Mouse (Mus musculus) embryonic stem cell, embryonic (primary cell): Measurements from ENCODE around the gene Pak4.

Experiments
- CTCF ChIA-PET, 4 experiments: fragments of 300-600 bp in 2 of 4; fragments of 350-600 bp in 2 of 4; sonication (Branson Sonifier 250); formaldehyde crosslinking; loops; one replicate each; lab custom pipeline; 2022; ENCODE audit warnings: inconsistent platforms in 2 of 4; lab: Charles Lee
- POLR2A ChIA-PET, 4 experiments: fragments of 300-600 bp in 2 of 4; fragments of 350-600 bp in 2 of 4; sonication (Branson Sonifier 250); formaldehyde crosslinking; loops; one replicate each; lab custom pipeline; 2022; ENCODE audit warnings: antibody characterized with exemption in 4 of 4, inconsistent platforms in 1 of 4; lab: Charles Lee

Pak4 gene

DNA sequence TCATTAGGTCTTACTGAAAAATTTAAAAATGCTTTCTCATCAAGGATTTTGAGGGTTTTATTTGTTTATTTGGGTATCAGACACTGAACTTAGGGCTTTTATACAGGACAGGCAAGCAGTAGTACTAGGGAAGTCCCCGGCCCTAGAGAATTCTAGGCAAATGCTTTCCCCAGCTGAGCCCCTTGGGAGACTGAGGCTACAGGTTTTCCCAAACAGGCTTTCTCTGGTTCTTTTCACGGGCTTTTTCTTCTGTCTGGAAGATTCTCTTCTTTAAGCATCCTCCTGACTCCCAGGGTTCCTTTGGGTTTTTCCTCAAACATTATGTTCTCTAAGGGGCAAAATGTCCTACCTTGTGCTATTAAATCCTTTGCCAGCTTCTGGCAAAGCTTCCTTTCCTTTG, 966 bp upstream of the Pak4 start:
- CTCF ChIA-PET, result interaction anchor here in 3 of 4 experiments (0.6 to 3.9 kb wide), 17 partner anchors 9 to 389 kb away, joined by 3 to 31 read pairs (median 4); partner anchors contain the start of gene Gmfg (in 2 of the 3)
- POLR2A ChIA-PET, result interaction anchor here in 2 of 4 experiments (0.6 to 12.6 kb wide), 36 partner anchors 12 to 245 kb away, joined by 3 to 318 read pairs (median 4); partner anchors contain the start of genes Gmfg (in 2 of the 2), Fbxo17 (in 1 of the 2), Med29 (in 1 of the 2) and Mrps12 (in 1 of the 2)

DNA sequence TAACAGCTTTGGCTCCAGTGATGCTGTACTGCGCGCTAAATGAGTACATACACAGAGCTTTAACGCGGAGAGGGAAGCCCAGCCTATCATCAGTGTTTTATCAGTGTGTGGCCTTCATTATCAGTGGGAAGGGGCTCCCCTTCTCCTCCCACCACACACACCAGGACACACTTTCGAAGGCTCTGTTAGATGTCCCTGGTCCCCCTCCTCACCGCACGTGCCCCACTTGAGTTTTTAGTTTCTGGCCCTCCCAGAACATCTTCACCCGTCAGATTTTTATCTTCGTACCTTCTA, 761 bp downstream of the Pak4 start:
- ChIA-PET CTCF (interaction anchor here (0.5 to 3.9 kb wide), 17 partner anchors 12 to 298 kb away, joined by 3 to 31 read pairs (median 4); partner anchors contain the start of gene Gmfg (in 2 of the 4)), POLR2A (interaction anchor here in 3 of 4 experiments (0.5 to 12.6 kb wide), 69 partner anchors 9 to 846 kb away, joined by 3 to 318 read pairs (median 5); partner anchors contain the start of genes Gmfg (in 3 of the 3), Med29 (in 2 of the 3), Paf1 (in 2 of the 3) and Rps16 (in 2 of the 3))

GRCm38 (mm10) chr7:28596436-28597276, 1.3 kb downstream of the Pak4 start:
- ChIA-PET CTCF (interaction anchor here (0.5 to 3.9 kb wide), 24 partner anchors 11 to 973 kb away, joined by 3 to 31 read pairs (median 4); partner anchors contain the start of gene Gmfg (in 2 of the 4)), POLR2A (interaction anchor here in 3 of 4 experiments (0.5 to 12.6 kb wide), 86 partner anchors 9 to 1385 kb away, joined by 3 to 318 read pairs (median 4); partner anchors contain the start of genes Gmfg (in 3 of the 3), Med29 (in 2 of the 3), Paf1 (in 2 of the 3) and Rps16 (in 2 of the 3))

GRCm38 (mm10) chr7:28595751-28596435, 2.1 kb downstream of the Pak4 start:
- POLR2A ChIA-PET, result interaction anchor here (0.5 to 12.6 kb wide), 58 partner anchors 8 to 1385 kb away, joined by 3 to 318 read pairs (median 5); partner anchors contain the start of genes Gmfg (in 3 of the 4), Med29 (in 2 of the 4), Paf1 (in 2 of the 4) and Fbxo27 (in 1 of the 4)
- CTCF ChIA-PET, result interaction anchor here (0.5 to 3.9 kb wide), 12 partner anchors 15 to 447 kb away, joined by 3 to 31 read pairs (median 4); partner anchors contain the start of gene Gmfg (in 2 of the 4)

DNA sequence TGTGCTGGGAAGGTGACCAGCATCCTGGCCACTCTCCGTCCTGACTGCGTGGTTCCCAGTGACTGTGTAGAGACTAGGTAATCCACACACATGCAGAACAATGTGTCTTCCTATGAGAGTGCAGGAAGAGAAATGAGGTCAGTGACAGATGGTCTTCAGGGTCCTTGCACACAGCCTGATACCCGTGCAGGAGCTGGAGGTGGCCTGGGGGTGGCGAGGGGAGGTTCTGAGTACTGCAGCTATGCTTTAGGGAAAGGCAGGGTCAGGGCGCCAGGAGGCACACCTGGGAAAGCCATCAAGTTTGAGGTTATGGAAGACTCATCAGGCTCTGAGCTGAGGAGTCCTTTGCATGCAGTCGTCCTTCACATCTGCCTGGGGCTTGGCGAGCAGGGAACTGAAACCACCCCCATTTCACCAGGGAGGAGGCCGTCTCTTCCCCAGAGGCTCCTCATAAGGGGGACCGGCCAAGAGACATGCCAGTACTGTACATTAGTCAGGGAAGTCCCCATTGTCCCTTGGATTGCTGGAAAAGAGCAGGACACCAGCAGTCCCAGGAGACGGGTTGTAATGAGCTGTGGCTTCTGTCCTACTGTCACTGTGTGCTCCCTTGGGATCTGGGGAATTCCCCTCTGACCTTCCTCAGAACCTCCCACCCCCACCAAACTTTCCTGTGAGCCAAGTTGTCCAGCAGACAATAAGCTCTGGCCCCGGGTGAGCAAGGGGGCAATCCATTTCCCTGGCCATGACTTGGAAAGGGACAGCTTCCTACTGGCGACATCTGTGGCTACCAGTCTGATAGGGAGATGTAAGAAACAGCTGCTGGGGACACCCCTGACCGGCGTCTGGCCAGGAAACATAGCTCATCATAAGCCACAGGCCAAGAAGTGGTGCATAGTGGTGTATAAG, 4.5 kb downstream of the Pak4 start:
- ChIA-PET CTCF (interaction anchor here in 2 of 4 experiments (0.5 to 3.0 kb wide), 12 partner anchors 14 to 325 kb away, joined by 3 to 12 read pairs (median 4); partner anchors contain the start of genes Mrps12 (in 1 of the 2) and Sars2 (in 1 of the 2)), POLR2A (interaction anchor here in 3 of 4 experiments (0.6 to 12.6 kb wide), 21 partner anchors 9 to 257 kb away, joined by 3 to 318 read pairs (median 4); partner anchors contain the start of genes Rps16 (in 2 of the 3), Fbxo17 (in 1 of the 3), Gmfg (in 1 of the 3) and Med29 (in 1 of the 3))

DNA sequence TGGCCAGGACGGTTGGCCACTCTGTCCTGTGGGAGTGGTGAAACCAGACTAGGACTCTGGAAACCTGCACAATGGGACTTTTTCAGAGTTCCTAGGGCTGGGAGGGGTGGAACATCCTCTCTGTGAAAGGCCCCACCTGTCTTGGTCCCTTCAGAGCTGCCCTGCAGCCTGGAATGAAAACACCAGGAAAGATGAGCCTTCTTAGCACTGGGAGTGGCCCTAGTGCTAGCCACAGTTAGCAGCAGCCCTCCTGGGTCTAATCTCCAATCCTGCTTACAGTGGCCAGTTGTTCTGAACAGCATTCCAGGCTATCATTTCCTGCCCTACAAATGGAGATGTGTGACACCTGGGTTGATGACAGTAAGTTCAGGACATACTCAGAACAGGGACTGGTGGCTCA, 6.1 kb downstream of the Pak4 start:
- CTCF ChIA-PET, result interaction anchor here in 2 of 4 experiments (1.1 to 1.3 kb wide), 2 partner anchors 24 to 145 kb away, joined by 3 to 4 read pairs; no protein-coding TSS in a partner anchor
- POLR2A ChIA-PET, result interaction anchor here in 3 of 4 experiments (0.7 to 12.6 kb wide), 5 partner anchors 7 to 150 kb away, joined by 4 to 318 read pairs (median 16); partner anchors contain the start of genes Mrps12 (in 1 of the 3) and Sars2 (in 1 of the 3)

DNA sequence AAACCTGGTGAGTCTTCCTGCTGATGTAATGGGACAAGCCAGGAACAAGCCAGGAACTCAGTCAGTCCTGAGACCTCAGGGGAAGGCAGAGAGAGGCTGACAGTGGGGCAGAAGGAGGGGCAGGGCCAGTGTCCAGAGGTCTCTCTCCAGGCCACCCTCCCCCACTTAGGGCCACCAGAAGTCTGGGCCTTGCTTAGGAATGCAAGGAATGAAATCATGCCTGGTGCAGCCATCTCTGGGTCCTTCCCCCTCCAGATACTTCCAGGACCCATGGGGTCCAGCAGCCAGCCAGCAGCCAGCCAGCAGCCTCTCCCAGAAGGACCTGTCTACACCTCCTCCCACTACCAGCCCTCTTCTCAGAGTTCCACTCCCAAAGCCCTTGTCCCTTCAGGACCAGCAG, 10.3 kb downstream of the Pak4 start:
- ChIA-PET POLR2A (interaction anchor here in 3 of 4 experiments (0.6 to 5.8 kb wide), 5 partner anchors 9 to 10 kb away, joined by 4 to 35 read pairs (median 4); partner anchors contain the start of genes Pak4 (in 1 of the 3) and Samd4b (in 1 of the 3)), CTCF (no interaction called here)

DNA sequence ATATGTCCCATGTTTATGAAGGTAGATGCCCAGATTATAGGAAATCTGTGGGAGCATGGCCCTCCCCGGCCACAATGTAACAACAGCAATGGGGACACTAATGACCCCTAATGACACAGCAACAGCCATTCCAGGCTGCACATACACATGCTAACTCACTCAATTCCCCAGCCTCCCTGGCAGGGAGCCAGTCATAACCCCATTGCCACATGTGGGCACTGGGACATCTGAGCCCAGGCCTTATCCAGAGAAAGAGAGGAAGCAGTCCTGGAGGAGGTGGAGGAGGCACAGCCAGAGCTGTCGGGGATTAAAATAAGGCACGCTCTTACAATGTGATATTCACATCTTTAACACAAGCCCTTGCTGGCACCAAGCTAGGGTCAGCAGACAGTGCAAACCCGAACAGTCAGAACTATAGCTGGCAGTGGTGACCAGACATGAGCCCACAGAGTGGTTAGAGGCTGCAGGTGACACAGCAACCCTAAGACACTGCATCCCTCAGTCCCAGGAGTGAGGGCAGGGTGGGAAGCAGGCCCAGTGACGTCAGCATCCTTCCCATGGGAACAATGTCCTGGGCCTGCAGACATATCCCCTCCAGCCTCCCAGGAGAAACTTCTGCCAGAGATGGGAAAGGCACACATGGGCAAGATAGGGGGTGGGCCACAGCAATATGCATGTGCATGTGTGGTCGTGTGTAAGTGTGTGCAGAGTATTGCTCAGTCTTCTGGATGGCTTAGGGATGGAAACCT, 11.1 kb downstream of the Pak4 start:
- ChIA-PET POLR2A (interaction anchor here in 2 of 4 experiments (0.6 to 5.8 kb wide), 4 partner anchors 8 to 132 kb away, joined by 3 to 35 read pairs (median 4); partner anchors contain the start of genes Pak4 (in 1 of the 2) and Samd4b (in 1 of the 2)), CTCF (interaction anchor here in 1 of 4 experiments (0.6 kb wide), 1 partner anchor 150 kb away, joined by 3 read pairs; the partner anchor contains the start of gene Gmfg)

DNA sequence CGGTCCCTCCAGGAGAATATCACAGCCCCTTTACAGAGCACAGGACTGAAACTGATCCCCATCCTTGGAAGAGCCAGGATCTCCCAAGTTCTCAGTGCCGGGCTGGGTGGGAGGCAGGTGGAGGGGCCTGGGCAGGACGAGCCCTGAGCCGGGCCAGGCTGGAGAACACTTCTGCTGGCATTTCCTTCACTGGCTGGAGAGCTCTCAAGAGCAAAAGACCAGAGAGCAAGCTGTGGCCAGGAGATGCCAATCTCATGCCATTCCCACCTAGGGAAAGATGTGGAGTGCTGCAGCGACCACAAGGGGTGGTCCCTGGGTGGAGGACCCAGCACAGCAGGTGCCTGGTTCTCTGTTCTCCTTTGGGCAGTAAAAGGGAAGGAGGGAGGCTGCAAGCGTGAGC, 13.0 kb downstream of the Pak4 start:
- ChIA-PET CTCF (interaction anchor here in 3 of 4 experiments (0.6 to 1.1 kb wide), 5 partner anchors 12 to 1059 kb away, joined by 3 to 8 read pairs (median 4); no protein-coding TSS in a partner anchor), POLR2A (interaction anchor here in 3 of 4 experiments (0.5 to 5.8 kb wide), 14 partner anchors 8 to 234 kb away, joined by 3 to 35 read pairs (median 6); partner anchors contain the start of genes Pak4 (in 2 of the 3), Samd4b (in 2 of the 3), Nccrp1 (in 1 of the 3) and Rps16 (in 1 of the 3))

DNA sequence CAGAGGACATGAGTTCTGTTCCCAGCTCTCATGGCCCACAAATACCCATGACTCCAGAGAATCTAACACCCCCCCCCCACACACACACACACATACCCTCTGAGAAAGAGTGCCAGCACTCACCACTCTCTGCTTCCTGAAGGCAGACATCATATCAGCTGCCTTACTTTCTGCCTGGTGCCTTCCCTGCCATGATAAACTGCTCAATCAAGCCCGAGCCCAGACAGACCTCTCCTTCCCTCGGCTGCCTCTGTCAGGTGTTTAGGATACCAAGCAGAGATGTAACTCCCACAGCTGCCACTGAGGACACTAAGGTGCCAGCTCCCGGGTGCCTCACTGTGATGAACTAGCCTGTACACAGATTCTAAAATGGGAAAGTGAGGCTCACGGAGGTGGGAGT, 13.5 kb downstream of the Pak4 start:
- POLR2A ChIA-PET, result interaction anchor here in 3 of 4 experiments (1.1 to 5.8 kb wide), 13 partner anchors 8 to 234 kb away, joined by 3 to 35 read pairs (median 6); partner anchors contain the start of genes Nccrp1 (in 1 of the 3), Pak4 (in 1 of the 3), Rps16 (in 1 of the 3) and Samd4b (in 1 of the 3)
- CTCF ChIA-PET, result interaction anchor here (0.6 to 1.5 kb wide), 6 partner anchors 14 to 1058 kb away, joined by 3 to 8 read pairs (median 4); partner anchors contain the start of genes Pak4 (in 1 of the 4) and Samd4b (in 1 of the 4)

GRCm38 (mm10) chr7:28583570-28584344, 14.2 kb downstream of the Pak4 start:
- POLR2A ChIA-PET, result interaction anchor here (0.5 to 5.8 kb wide), 20 partner anchors 7 to 593 kb away, joined by 3 to 35 read pairs (median 4); partner anchors contain the start of genes Nccrp1 (in 1 of the 4), Pak4 (in 1 of the 4), Rps16 (in 1 of the 4) and Samd4b (in 1 of the 4)

GRCm38 (mm10) chr7:28582841-28583240, 15.1 kb downstream of the Pak4 start:
- CTCF ChIA-PET, result no interaction called here
- POLR2A ChIA-PET, result interaction anchor here in 2 of 4 experiments (1.1 to 15.0 kb wide), 7 partner anchors 11 to 24 kb away, joined by 4 to 318 read pairs (median 16); partner anchors contain the start of genes Pak4 (in 2 of the 2) and Samd4b (in 2 of the 2)

More at GRCm38 (mm10) chr7:28583570-28584344, 14.2 kb downstream of the Pak4 start:
- CTCF ChIA-PET, result interaction anchor here (0.6 to 1.5 kb wide), 6 partner anchors 13 to 630 kb away, joined by 3 to 7 read pairs (median 4); partner anchors contain the start of genes Pak4 (in 1 of the 4) and Samd4b (in 1 of the 4)

DNA sequence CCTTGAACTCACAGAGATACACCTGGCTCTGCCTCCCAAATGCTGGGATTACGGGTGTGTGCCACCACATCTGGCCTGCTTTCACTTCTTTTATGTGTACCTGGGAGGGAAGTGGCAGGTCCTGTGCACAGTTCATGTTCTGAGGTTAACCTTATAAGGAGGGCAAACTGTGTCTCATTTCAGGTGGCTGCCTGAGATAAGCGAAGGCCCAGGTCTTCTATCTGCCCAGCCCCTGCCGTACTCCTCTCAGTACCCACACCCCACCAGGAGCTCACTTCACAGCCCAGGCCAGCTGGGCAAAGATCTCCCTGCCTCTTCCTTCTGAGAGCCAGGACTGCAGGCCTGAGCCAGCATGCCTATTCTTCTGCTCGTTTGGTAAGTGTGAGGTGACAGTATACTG, 16.3 kb downstream of the Pak4 start:
- ChIA-PET POLR2A (interaction anchor here in 2 of 4 experiments (0.8 to 15.0 kb wide), 5 partner anchors 9 to 94 kb away, joined by 4 to 318 read pairs (median 51); partner anchors contain the start of genes Pak4 (in 2 of the 2) and Samd4b (in 2 of the 2)), CTCF (interaction anchor here in 1 of 4 experiments (1.4 kb wide), 1 partner anchor 16 kb away, joined by 4 read pairs; no protein-coding TSS in a partner anchor)

- ChIA-PET CTCF (interaction anchor here (0.5 to 3.9 kb wide), 8 partner anchors 11 to 412 kb away, joined by 3 to 30 read pairs (median 4); partner anchors contain the start of gene Gmfg (in 1 of the 4)), POLR2A (interaction anchor here (0.6 to 15.0 kb wide), 21 partner anchors 9 to 204 kb away, joined by 3 to 318 read pairs (median 9); partner anchors contain the start of genes Fbxo27 (in 2 of the 4), Pak4 (in 2 of the 4), Samd4b (in 2 of the 4) and Mrps12 (in 1 of the 4))
Observed at GRCm38 (mm10) chr7:28579826-28580225, 18.2 kb downstream of the Pak4 start.
